Mouse (Mus musculus) right cerebral cortex, adult 18-20 months (tissue): Measurements from ENCODE around the gene Gm17631.
"Not testable (repeated sequence)": the region's sequence is repeated elsewhere in the genome, so short reads cannot be mapped to it uniquely, and the experiment has no call there.

Experiments
- DNase-seq: peaks from one replicate; pipeline ENCODE4 v3.0.0; 2022; ENCODE audit warnings: mixed read lengths

Gene Gm17631

GRCm38 (mm10) chr6:129862349-129862748, at the start of gene Gm17631:
Gm17631 (plus strand) TSS chr6:129862649.
- DNase-seq: not testable (repeated sequence)

- no peak for DNase-seq
Measured at GRCm38 (mm10) chr6:129817731-129818130, 44.7 kb upstream of the Gm17631 start.

- DNase-seq: no peak
Measured at GRCm38 (mm10) chr6:129824004-129824403, 38.4 kb upstream of the Gm17631 start.

GRCm38 (mm10) chr6:129825559-129825958, 36.9 kb upstream of the Gm17631 start:
- DNase-seq: no peak

- no peak for DNase-seq
Measured at GRCm38 (mm10) chr6:129876549-129876948, 14.1 kb downstream of the Gm17631 start, which contains the start of gene Klra17. Klra17 (minus strand) TSS chr6:129876672.

- DNase-seq: no peak
Measured at GRCm38 (mm10) chr6:129882525-129882924, 20.1 kb downstream of the Gm17631 start.
